Mouse (Mus musculus) liver, embryonic 14.5 days (tissue): ENCODE results near the gene Sema4d. TPM values are rescaled to one million over a fixed set of nuclear protein-coding genes. Genes with fewer than 3 reads are reported as not detected.

Source experiments
- ATAC-seq: fragments of 200-750 bp; cut with Nextera tagmentation; 2 replicates; pipeline ENCODE4 v1.8.0; 2017; ENCODE audit warnings: moderate number of reproducible peaks, mild to moderate bottlenecking, moderate library complexity; ENCODE audit not compliant: insufficient read depth
- DNase-seq, 3 experiments: peaks; one replicate each; pipeline ENCODE4 v3.0.0-alpha.2; 2012 to 2013; ENCODE audit warnings: low read depth in 3 of 3, low spot score in 3 of 3
- H3K27ac ChIP-seq: fragments of 300-500 bp; sonication (generic); 2 replicates; pipeline ENCODE4 v1.5.1; 2014; ENCODE audit warnings: moderate library complexity, mild to moderate bottlenecking, control low read depth, inconsistent platforms
- H3K27me3 ChIP-seq: fragments of 300-500 bp; sonication (generic); 2 replicates; pipeline ENCODE4 v1.6.1; 2014; ENCODE audit warnings: mild to moderate bottlenecking, low read length, moderate library complexity; ENCODE audit not compliant: control insufficient read depth, insufficient read depth
- H3K36me3 ChIP-seq: fragments of 300-500 bp; sonication (generic); replicated peaks from 2 replicates; pipeline ENCODE4 v1.6.1; 2014; ENCODE audit warnings: low read depth; ENCODE audit not compliant: control insufficient read depth, insufficient read depth
- H3K4me1 ChIP-seq, 2 experiments: fragments of 200-500 bp in 1 of 2; fragments of 300-500 bp in 1 of 2; sonication (generic) in 1 of 2; replicated peaks; 2 replicates each; pipeline ENCODE4 v1.6.1; 2012 to 2014; ENCODE audit warnings: antibody characterized with exemption in 1 of 2, inconsistent platforms in 1 of 2, low read length in 1 of 2; ENCODE audit not compliant: control insufficient read depth in 2 of 2, insufficient read depth in 2 of 2
- H3K4me2 ChIP-seq: fragments of 300-500 bp; sonication (generic); 2 replicates; pipeline ENCODE4 v1.6.1; 2014; ENCODE audit warnings: low read depth, mild to moderate bottlenecking, control low read depth, moderate library complexity
- H3K4me3 ChIP-seq, 2 experiments: fragments of 200-500 bp in 1 of 2; fragments of 300-500 bp in 1 of 2; sonication (generic) in 1 of 2; 2 replicates each; pipeline ENCODE4 v1.5.1; 2012 to 2014; ENCODE audit warnings: low read depth in 2 of 2, low read length in 2 of 2, mild to moderate bottlenecking in 2 of 2, control low read depth in 1 of 2, inconsistent platforms in 1 of 2, moderate library complexity in 1 of 2; ENCODE audit not compliant: insufficient read depth in 1 of 2
- H3K9ac ChIP-seq: fragments of 300-500 bp; sonication (generic); replicated peaks from 2 replicates; pipeline ENCODE4 v1.6.1; 2014; ENCODE audit warnings: mild to moderate bottlenecking, control low read depth, moderate library complexity
- H3K9me3 ChIP-seq: fragments of 300-500 bp; sonication (generic); 2 replicates; pipeline ENCODE4 v1.6.1; 2016; ENCODE audit warnings: low read length, mixed read lengths; ENCODE audit not compliant: control insufficient read depth
- CTCF ChIP-seq: IDR thresholded peaks from 2 replicates; pipeline ENCODE4 v1.5.1; 2016; ENCODE audit warnings: antibody characterized with exemption, low read depth, control low read depth
- EP300 ChIP-seq: IDR thresholded peaks from 2 replicates; pipeline ENCODE4 v1.6.1; 2016; ENCODE audit warnings: antibody characterized with exemption, low read depth
- WGBS: fragments of 180-500 bp; shearing (Covaris S2); extraction: QIAGEN DNeasy Blood & Tissue Kit; methylation state at CpG from one replicate; pipeline ENCODE4 v1.1.7; 2014; ENCODE audit not compliant: insufficient replicate concordance; 5-methylcytosine and 5-hydroxymethylcytosine counted together
- polyA plus RNA-seq, 2 experiments: library from polyadenylated mRNA; depleted of rRNA in 1 of 2; stranded (reverse) in 1 of 2; unstranded in 1 of 2; fragments of >200 nt; fragmentation: Nextera tagmentation in 1 of 2; extraction: Ambion mirVana in 1 of 2; gene quantifications; 2 replicates each; pipeline versions ENCODE4 v1.2.1 to v1.2.3; 2012 to 2014

Gene Sema4d
- polyA plus RNA-seq, 2 experiments: 4.6 to 4.7 TPM

- no peaks in the 10 kb centered on the region for H3K9me3 ChIP-seq
- no peak overlapping the region for H3K27ac ChIP-seq
- TF ChIP-seq CTCF (no peak), EP300 (no peak)
- no peak overlapping the region for H3K9ac ChIP-seq
- no peaks in the 10 kb centered on the region for H3K27me3 ChIP-seq
- no peak for ATAC-seq
- no peaks in the 10 kb centered on the region for H3K36me3 ChIP-seq
- H3K4me3 ChIP-seq: no peak overlapping the region
- H3K4me1 ChIP-seq: peaks cover 16 to 57% of the 10 kb centered on the region in 2 experiments
- no peak for DNase-seq
- no peak overlapping the region for H3K4me2 ChIP-seq
- WGBS: 68% methylated on average over 6 of the region's 6 CpGs
Measured at GRCm38 (mm10) chr13:51753168-51753465, 40.4 kb downstream of the Sema4d start.

GRCm38 (mm10) chr13:51752346-51753167 lies 41.0 kb downstream of the Sema4d start:
- peaks cover 21 to 58% of the 10 kb centered on the region in 2 experiments for H3K4me1 ChIP-seq
- 74% methylated on average over 15 of the region's 15 CpGs for WGBS
- no peak for ATAC-seq

GRCm38 (mm10) chr13:51749578-51750345 lies 43.8 kb downstream of the Sema4d start:
- TF ChIP-seq EP300: no peak
- no peak for TF ChIP-seq CTCF
- DNase-seq (no peak), ATAC-seq (no peak)
- Histone ChIP-seq H3K4me2 (no peak overlapping the region), H3K4me1 (peaks cover 35 to 60% of the 10 kb centered on the region in 2 experiments), H3K36me3 (no peaks in the 10 kb centered on the region), H3K9me3 (no peaks in the 10 kb centered on the region), H3K27me3 (no peaks in the 10 kb centered on the region), H3K27ac (no peak overlapping the region), H3K9ac (no peak overlapping the region), H3K4me3 (no peak overlapping the region)
- WGBS: 67% methylated on average over 14 of the region's 14 CpGs

More at GRCm38 (mm10) chr13:51752346-51753167, 41.0 kb downstream of the Sema4d start:
- H3K27me3 ChIP-seq: no peaks in the 10 kb centered on the region
- no peak overlapping the region for H3K9ac ChIP-seq
- H3K36me3 ChIP-seq: no peaks in the 10 kb centered on the region
- H3K9me3 ChIP-seq: no peaks in the 10 kb centered on the region
- H3K4me3 ChIP-seq: no peak overlapping the region
- DNase-seq: no peak
- no peak overlapping the region for H3K4me2 ChIP-seq
- TF ChIP-seq EP300: no peak
- no peak for TF ChIP-seq CTCF
- no peak overlapping the region for H3K27ac ChIP-seq

GRCm38 (mm10) chr13:51748009-51748552 lies 45.5 kb downstream of the Sema4d start:
- H3K4me1 ChIP-seq: peaks cover 37 to 67% of the 10 kb centered on the region in 2 experiments
- H3K4me3 ChIP-seq: no peak overlapping the region
- no peaks in the 10 kb centered on the region for H3K9me3 ChIP-seq
- 10% methylated on average over 12 of the region's 12 CpGs for WGBS
- ATAC-seq: peak; percentile 95
- DNase-seq: peak; percentile 67 to 77 (median 69)
- H3K4me2 ChIP-seq: peak overlapping the region; percentile 60
- H3K36me3 ChIP-seq: no peaks in the 10 kb centered on the region
- no peak for TF ChIP-seq CTCF
- TF ChIP-seq EP300: peak; percentile 45; the same call in 1 of the 2 replicates
- no peaks in the 10 kb centered on the region for H3K27me3 ChIP-seq
- H3K27ac ChIP-seq: peak overlapping the region; percentile 74
- H3K9ac ChIP-seq: peak overlapping the region; percentile 59

GRCm38 (mm10) chr13:51747069-51747468 lies 46.5 kb downstream of the Sema4d start:
- H3K27me3 ChIP-seq: no peaks in the 10 kb centered on the region
- H3K4me1 ChIP-seq: peaks cover 44 to 75% of the 10 kb centered on the region in 2 experiments
- H3K9me3 ChIP-seq: no peaks in the 10 kb centered on the region
- ATAC-seq (no peak), DNase-seq (no peak)
- H3K4me2 ChIP-seq: no peak overlapping the region
- H3K4me3 ChIP-seq: no peak overlapping the region
- TF ChIP-seq CTCF (no peak), EP300 (no peak)
- no peak overlapping the region for H3K27ac ChIP-seq
- 78% methylated on average over 7 of the region's 7 CpGs for WGBS
- H3K36me3 ChIP-seq: no peaks in the 10 kb centered on the region
- H3K9ac ChIP-seq: no peak overlapping the region
